Mouse (Mus musculus) midbrain, postnatal 0 days (tissue): ENCODE measurements around the gene Top2a. TPM values are rescaled to one million over a fixed set of nuclear protein-coding genes. Genes with fewer than 3 reads are reported as not detected.
A peak's percentile ranks its signal among the peaks of the same experiment; 100 is the strongest.

Experiments used
- ATAC-seq: fragments of 200-750 bp; cut with Nextera tagmentation; 2 replicates; pipeline ENCODE4 v1.8.0; 2017; ENCODE audit warnings: moderate number of reproducible peaks, mild to moderate bottlenecking, moderate TSS enrichment, moderate library complexity; ENCODE audit not compliant: low FRiP score
- DNase-seq: peaks from one replicate; pipeline ENCODE4 v3.0.0-alpha.2; 2015; ENCODE audit warnings: low spot score
- H3K27ac ChIP-seq: fragments of 300-500 bp; sonication (generic); 2 replicates; pipeline ENCODE4 v1.5.1; 2014; ENCODE audit warnings: low read depth, mild to moderate bottlenecking, low read length, mixed read lengths
- H3K27me3 ChIP-seq: fragments of 300-500 bp; sonication (generic); 2 replicates; pipeline ENCODE4 v1.6.1; 2014; ENCODE audit warnings: low read length, control low read depth, mixed read lengths; ENCODE audit not compliant: insufficient read depth
- H3K36me3 ChIP-seq: fragments of 300-500 bp; sonication (generic); 2 replicates; pipeline ENCODE4 v1.6.1; 2014; ENCODE audit warnings: low read length, control low read depth, mixed read lengths; ENCODE audit not compliant: insufficient read depth
- H3K4me1 ChIP-seq: fragments of 300-500 bp; sonication (generic); 2 replicates; pipeline ENCODE4 v1.6.1; 2014; ENCODE audit warnings: mild to moderate bottlenecking, control low read depth, antibody characterized with exemption, low read length, mixed read lengths; ENCODE audit not compliant: insufficient read depth
- H3K4me2 ChIP-seq: fragments of 300-500 bp; sonication (generic); 2 replicates; pipeline ENCODE4 v1.6.1; 2014; ENCODE audit warnings: low read depth, mild to moderate bottlenecking, low read length, mixed read lengths; ENCODE audit not compliant: poor library complexity, severe bottlenecking
- H3K4me3 ChIP-seq: fragments of 300-500 bp; sonication (generic); 2 replicates; pipeline ENCODE4 v1.5.1; 2014; ENCODE audit warnings: low read depth, mild to moderate bottlenecking, low read length, moderate library complexity
- H3K9ac ChIP-seq: fragments of 300-500 bp; sonication (generic); replicated peaks from 2 replicates; pipeline ENCODE4 v1.6.1; 2014; ENCODE audit warnings: mild to moderate bottlenecking, low read length, moderate library complexity, mixed read lengths; ENCODE audit not compliant: poor library complexity, severe bottlenecking
- H3K9me3 ChIP-seq: fragments of 300-500 bp; sonication (generic); 2 replicates; pipeline ENCODE4 v1.6.1; 2016; ENCODE audit warnings: low read length, control low read depth
- CTCF ChIP-seq: IDR thresholded peaks from 2 replicates; pipeline ENCODE4 v1.5.1; 2016; ENCODE audit warnings: antibody characterized with exemption, mild to moderate bottlenecking
- WGBS: fragments of 180-500 bp; shearing (Covaris S2); extraction: QIAGEN DNeasy Blood & Tissue Kit; methylation state at CpG from one replicate; pipeline ENCODE4 v1.1.7; 2014; 5-methylcytosine and 5-hydroxymethylcytosine counted together
- polyA plus RNA-seq: library from polyadenylated mRNA; unstranded; fragments of >200 nt; fragmentation: Nextera tagmentation; extraction: Ambion mirVana; gene quantifications from 2 replicates; pipeline ENCODE4 v1.2.1, GENCODE M21; 2015
- total RNA-seq: library from RNA; depleted of rRNA; stranded (reverse); fragments of >200 nt; gene quantifications from 2 replicates; pipeline ENCODE4 v1.2.3, GENCODE M21; 2014

The Top2a gene
- total and polyA plus RNA-seq, 2 experiments from 2014 or later: 10.0 to 21.1 TPM

DNA sequence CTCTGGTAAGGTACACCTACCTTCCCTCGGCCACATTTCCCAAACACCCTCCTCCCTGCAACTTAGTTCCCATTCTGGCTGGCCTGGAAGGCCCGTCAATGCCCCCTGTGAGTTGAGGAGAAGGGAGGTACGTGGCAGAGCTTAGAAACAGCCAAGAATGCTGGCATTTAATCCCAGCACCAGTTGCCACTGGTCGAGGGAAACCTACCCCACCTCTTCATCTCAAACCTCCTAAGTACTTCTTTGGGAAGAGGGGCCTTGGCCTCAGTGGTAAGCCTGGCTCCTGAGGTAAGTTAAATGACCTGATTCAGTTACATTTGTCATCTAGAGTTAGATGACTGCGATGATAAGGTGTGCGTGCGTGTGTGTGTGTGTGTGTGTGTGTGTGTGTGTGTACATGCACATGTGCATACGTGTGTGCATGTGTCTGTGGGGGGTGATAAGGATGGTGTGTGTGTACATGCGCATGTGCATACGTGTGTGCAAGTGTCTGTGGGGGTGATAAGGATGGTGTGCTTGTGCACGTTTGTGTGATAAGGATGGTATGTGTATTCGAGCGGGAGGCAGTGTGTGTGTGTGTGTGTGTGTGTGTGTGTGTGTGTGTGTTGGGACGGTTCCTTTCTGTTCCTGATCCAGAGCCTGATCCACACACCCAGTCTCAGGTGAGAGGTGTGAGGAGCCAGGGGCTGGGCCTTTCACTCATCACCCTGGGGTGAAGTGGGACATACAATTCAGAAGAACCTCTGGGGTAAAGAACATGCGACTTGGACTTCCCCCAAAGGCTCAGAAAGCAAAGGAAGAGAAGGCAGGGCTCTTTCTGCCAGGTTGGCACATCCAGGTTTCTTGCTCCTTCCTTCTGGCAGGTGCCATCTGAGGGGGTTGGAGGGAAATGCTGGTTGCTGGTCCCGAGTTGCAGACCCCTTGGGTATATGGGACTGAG, 18.1 kb upstream of the Top2a start:
- DNase-seq (peak; percentile 6), ATAC-seq (no peak)
- H3K4me2 ChIP-seq: peak overlapping the region; percentile 98
- TF ChIP-seq CTCF: no peak
- H3K4me3 ChIP-seq: peak overlapping the region; percentile 55
- 64% methylated on average over 16 of the region's 16 CpGs for WGBS
- no peaks in the 10 kb centered on the region for H3K36me3 ChIP-seq
- H3K27ac ChIP-seq: peak overlapping the region; percentile 60
- H3K27me3 ChIP-seq: no peaks in the 10 kb centered on the region
- peak overlapping the region; percentile 59 for H3K9ac ChIP-seq
- no peaks in the 10 kb centered on the region for H3K9me3 ChIP-seq
- H3K4me1 ChIP-seq: peaks cover 4% of the 10 kb centered on the region; the same call in 1 of the 2 replicates

DNA sequence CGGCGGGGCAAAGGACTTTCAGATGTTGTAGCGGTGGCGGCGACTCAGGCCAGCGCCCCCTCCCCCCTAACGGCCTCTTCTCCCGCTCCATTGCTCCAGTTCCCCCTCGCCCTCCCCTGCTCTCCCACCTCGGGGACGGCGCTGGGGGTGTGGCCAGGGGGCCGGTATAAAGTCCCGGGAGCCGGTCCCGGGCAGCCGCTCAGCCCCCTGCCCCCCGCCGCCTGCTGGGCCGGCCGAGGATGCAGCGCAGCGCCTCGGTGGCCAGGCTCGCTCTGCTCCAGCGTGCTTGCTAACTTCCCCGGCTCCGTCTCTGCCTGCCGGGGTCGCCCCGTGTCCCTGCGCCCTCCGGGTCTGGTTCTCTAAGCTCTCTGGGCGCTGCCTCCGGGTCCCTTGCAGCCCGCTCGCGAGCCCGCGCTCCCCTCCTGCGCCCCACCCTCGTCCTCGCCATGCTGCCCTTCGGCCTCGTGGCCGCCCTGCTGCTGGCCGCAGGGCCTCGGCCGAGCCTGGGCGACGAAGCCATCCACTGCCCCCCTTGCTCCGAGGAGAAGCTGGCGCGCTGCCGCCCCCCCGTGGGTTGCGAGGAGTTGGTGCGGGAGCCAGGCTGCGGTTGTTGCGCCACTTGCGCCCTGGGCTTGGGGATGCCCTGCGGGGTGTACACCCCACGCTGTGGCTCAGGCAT, 17.2 kb upstream of the Top2a start, which contains the start of gene Igfbp4:
Gene Igfbp4 (plus strand): TSS at position 194 of the 679 bp plus-strand sequence.
- DNase-seq (peak; percentile 67), ATAC-seq (peak; percentile 59)
- WGBS: 1% methylated on average over 61 of the region's 63 CpGs
- H3K4me3 ChIP-seq: peak within 1 kb of the TSS; percentile 55
- peak within 1 kb of the TSS; percentile 59 for H3K9ac ChIP-seq
- H3K9me3 ChIP-seq: no peaks in the 10 kb centered on the region
- no peaks in the 10 kb centered on the region for H3K36me3 ChIP-seq
- H3K4me1 ChIP-seq: peaks cover 4% of the 10 kb centered on the region; the same call in 1 of the 2 replicates
- H3K27me3 ChIP-seq: no peaks in the 10 kb centered on the region
- peak within 1 kb of the TSS; percentile 98 for H3K4me2 ChIP-seq
- peak within 1 kb of the TSS; percentile 65 for H3K27ac ChIP-seq
- peak; percentile 31 for TF ChIP-seq CTCF

DNA sequence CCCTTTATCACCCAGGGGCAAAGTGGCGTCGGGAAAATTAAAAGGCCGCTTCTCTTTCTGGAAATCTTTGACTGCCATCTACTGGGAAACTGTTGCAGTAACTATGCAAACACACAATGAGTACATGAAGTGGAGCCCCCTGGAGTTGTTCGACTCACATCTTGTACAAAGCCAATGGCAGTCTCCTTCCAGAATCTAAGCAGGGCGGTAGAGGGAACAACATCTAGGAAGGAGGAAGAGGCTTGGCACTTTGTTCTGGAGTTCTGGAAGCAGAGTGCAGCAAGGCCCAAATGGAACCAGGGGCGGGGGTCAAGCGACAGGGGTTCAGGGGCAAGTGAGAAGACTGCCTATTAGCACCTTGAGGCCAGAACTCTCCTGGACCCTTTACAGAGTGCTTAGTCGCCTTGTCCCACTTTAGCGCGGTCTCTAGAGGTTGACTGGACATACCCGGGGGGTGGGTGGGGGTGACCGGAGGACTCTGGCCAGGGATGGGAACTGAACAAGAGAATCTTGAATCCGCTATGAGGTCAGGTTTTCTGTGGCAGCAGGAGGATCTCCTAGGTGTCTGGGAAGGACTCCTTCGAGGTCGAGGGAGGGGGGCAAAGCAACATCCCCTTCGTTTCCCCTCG, 16.5 kb upstream of the Top2a start:
- Histone ChIP-seq H3K27me3 (no peaks in the 10 kb centered on the region), H3K9ac (peak overlapping the region; percentile 59), H3K9me3 (no peaks in the 10 kb centered on the region), H3K4me3 (peak overlapping the region; percentile 55), H3K4me2 (peak overlapping the region; percentile 98), H3K27ac (peak overlapping the region; percentile 65), H3K36me3 (no peaks in the 10 kb centered on the region), H3K4me1 (peaks cover 4% of the 10 kb centered on the region; the same call in 1 of the 2 replicates)
- ATAC-seq: peak; percentile 52; the same call in 1 of the 2 replicates
- 2% methylated on average over 17 of the region's 17 CpGs for WGBS
- peak; percentile 86 for TF ChIP-seq CTCF
- DNase-seq: peak; percentile 86

DNA sequence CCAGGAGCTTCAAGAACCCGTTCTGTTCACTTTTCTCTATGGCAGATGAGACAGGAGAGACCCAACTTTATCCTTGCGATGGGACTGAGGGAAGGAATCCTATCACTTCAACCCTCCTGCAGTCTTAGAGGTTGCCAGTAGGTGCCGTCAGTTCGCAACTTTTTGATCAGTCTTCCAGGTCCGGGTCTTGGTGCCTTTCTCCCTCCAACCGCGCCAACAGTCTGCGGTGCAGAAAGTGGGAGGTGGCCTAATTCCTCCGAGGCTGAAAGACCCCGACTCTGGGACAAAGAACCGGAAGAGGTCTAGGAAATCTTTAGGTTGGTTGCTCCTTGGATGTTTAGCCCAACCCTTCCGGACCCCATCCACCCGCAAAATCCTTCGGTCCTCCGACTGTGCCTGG, 15.8 kb upstream of the Top2a start:
- peak overlapping the region; percentile 55 for H3K4me3 ChIP-seq
- WGBS: under 1% methylated on average over 15 of the region's 15 CpGs
- peak; percentile 90 for TF ChIP-seq CTCF
- DNase-seq (peak; percentile 93), ATAC-seq (peak; percentile 81)
- peak overlapping the region; percentile 98 for H3K4me2 ChIP-seq
- no peaks in the 10 kb centered on the region for H3K9me3 ChIP-seq
- H3K4me1 ChIP-seq: peaks cover 4% of the 10 kb centered on the region; the same call in 1 of the 2 replicates
- H3K27me3 ChIP-seq: no peaks in the 10 kb centered on the region
- H3K9ac ChIP-seq: peak overlapping the region; percentile 59
- no peaks in the 10 kb centered on the region for H3K36me3 ChIP-seq
- peak overlapping the region; percentile 65 for H3K27ac ChIP-seq

DNA sequence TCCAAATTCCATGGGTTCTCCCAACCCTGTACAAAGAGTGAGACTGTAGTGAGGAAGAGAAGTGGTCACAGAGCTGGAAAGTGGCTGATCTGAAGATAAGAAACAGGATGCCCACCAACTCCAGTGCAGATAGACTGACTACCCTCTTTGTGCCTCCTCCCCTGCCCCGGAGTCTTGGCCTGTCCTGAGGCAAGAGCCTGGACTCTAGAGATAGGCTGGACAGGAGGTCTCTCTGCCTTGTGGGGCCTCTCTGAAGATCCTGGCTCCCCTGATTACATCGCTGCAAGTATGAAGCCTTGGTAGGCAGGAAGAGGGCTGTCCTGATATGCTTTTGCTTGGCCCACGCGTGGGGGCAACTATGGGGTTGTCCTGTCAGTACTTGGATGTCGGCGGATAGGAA, 12.3 kb upstream of the Top2a start:
- no peak for TF ChIP-seq CTCF
- ATAC-seq: no peak
- H3K9me3 ChIP-seq: no peaks in the 10 kb centered on the region
- no peak overlapping the region for H3K4me3 ChIP-seq
- no peak overlapping the region for H3K9ac ChIP-seq
- DNase-seq: no peak
- H3K4me2 ChIP-seq: no peak overlapping the region
- no peaks in the 10 kb centered on the region for H3K36me3 ChIP-seq
- H3K27me3 ChIP-seq: no peaks in the 10 kb centered on the region
- WGBS: 76% methylated on average over 6 of the region's 6 CpGs
- H3K27ac ChIP-seq: no peak overlapping the region
- no peaks in the 10 kb centered on the region for H3K4me1 ChIP-seq
